Mouse (Mus musculus): ENCODE results near the gene Slc36a2.
A peak's percentile ranks its signal among the peaks of the same experiment; 100 is the strongest.

Slc36a2 gene

DNA sequence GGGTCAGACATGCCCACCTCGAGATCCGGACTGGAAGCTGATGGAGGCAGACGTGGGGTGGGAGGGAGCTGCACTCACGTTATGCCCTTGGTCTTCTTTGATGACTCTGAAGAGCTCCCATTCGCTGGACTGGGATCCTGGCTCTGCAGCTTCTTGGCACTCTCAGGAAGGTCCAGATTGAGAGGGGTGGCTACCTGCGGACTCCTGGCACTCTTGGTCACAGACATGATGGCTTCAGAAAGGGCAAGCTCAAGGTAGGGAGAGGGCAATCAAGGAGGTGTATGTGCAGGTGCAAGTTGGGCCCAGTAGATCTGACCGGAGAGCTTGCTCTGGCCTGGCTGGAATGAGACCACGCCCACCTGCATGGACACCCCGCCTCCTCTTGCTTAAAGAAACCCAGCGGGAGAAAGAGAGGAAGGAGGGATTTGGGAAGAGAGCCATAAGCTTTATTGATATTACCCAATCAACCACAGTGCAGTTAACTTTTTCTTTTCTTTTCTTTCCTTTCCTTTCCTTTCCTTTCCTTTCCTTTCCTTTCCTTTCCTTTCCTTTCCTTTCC, at the start of gene Slc36a2:
TSS of gene Slc36a2 (minus strand) at position 345 of the 559 bp plus-strand sequence.
- peak; percentile 47 for DNase-seq

DNA sequence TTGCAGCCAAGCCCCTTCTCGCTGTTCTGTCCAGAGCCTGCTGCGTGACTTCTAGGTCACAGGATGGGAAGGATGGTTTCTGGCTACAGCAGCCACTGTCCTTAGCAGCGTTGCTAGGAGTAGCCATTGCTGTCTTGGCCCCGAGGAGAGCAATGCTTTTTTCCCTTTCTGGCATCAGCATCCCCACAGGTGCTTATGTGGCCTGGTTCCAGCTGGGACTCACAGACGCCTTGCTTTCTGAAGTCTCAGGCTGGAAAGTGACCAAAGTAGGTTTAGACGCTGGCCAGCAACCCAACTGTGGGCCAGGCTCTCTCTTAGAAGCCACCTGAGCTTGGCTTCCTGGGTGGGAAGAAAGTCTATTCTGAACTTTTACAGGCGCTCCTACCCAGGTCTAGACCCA, 49.4 kb upstream of the Slc36a2 start:
- no peak for DNase-seq

DNA sequence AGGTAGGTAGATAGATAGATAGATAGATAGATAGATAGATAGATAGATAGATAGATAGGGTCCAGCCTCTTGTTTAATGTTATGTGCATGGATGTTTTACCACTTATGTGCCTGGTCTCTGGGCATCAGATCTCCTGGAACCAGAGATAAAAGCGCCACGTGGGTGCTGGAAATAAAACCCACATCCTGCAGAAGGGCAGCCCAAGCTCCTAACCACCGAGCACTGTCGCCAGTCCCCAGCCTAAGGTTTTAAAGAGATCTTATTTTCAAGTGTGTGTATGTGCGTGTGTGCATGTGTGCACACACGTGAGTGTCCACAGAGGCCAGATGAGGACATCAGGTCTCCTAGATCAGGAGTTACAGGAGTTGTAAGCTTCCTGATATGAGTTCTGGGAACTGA, 46.2 kb upstream of the Slc36a2 start:
- DNase-seq, result no peak

DNA sequence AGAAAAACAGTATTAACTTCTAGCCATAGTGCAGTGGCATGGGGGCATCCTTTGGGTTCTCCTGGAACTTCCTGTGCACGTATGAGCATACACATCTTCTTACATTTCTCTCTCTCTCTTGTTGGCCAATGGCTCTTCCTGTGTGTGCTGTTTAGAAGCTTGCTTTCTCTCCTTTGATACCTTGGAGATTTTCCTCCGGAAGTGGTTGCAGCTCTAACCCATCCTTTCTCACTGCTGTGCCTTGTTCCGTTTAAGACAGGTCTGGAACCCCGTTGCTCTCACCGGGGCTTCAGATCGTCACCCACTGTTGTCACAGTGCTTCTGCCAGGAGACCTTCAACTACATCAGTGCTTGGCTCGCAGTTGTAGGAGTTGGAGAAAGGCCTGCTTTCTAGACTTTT, 36.4 kb upstream of the Slc36a2 start:
- DNase-seq, result no peak

DNA sequence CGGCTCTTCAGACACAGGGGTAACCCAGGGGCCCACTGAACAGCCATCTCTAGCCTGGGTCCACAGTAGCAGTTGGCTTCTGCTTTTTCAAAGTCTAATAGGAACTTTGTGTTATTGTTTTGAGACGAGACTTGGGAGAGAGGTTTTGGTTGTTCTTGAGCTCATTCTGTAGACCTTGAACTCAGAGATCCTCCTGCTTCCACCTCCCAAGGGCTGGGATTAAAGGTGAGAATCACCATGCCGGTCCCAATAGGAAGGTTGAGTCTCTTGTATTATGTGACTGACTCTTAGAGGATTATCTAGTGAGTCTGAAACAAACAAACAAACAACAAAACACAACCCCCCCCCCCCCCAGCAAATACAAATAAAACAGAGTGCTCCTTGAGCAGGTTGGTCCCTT, 33.6 kb upstream of the Slc36a2 start:
- DNase-seq, result no peak

DNA sequence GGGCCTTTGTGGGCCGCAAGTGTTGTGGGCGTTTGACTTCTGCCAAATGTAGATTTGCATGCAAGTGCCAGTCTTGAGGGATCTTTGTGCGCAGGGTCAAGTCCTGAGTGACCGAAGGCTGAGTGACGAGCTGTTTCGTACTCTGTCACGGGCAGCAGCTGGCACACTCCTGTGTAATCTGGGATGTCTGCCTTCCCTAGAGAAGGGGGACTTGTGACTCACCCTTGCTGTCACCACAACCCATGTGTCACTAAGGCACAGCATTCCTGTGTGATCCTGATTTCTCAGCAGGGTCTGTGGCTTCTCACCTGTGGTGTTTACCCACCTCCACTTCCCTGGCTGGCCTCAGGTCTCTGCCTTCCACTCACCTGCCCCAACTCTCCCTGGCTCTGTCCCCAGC, 33.0 kb upstream of the Slc36a2 start:
- DNase-seq, result no peak

DNA sequence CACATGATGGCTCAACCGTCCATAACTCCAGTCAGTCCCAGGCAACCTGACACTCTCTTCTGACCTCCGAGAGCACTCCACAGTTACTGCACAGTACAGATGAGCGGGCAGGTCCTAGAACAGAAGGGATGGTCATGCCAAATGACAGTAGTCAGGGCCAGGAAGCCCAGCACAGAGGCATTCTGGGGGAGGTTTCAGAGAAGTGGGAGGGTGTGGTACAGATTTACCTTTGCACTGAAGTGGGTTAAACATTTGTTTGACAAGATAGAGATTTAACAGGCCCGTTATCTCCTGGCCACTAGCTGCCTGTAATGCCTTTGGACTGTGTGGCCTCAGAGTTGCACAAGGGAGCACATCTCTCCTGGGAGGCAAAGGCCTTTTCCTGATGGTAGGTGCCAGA, 32.5 kb upstream of the Slc36a2 start:
- peak; percentile 40 for DNase-seq

DNA sequence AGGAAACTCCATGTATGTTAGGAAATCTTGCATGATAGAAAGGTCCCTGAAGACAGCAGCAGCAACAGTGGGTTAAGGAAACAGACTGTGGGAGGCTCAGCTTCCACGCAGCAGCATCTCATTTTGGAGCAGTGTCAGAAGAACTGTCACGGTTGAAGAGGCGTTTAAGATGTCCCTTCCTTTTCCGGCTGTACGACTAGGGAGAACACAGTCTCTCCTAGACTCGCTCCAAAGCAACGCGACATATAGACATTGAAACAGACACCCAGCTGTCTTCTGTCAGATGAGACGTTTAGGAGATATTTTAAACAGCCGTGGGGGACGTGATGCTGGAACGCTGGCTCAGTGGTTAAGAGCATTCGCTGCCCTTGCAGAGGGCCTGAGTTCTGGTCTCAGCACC, 32.0 kb upstream of the Slc36a2 start:
- no peak for DNase-seq

DNA sequence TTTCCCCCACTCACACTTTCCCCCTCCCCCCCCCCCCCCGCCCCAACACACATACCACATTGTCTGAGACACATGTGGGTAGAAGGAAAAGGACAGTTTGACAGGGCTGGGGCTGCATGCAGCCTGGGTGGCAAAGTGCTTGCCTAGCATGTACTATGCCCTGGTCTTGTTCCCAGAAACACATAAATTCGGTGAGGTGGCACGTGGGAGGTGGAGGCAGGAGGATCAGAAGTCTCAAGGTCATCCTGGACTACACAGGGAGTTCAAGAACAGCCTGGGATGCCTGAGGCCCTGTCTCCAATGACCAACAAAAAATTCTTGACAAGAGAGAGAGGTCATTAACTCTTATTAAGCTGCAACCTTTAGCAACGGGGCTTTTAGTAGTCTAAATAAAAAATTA, 31.2 kb upstream of the Slc36a2 start:
- peak; percentile 52 for DNase-seq

DNA sequence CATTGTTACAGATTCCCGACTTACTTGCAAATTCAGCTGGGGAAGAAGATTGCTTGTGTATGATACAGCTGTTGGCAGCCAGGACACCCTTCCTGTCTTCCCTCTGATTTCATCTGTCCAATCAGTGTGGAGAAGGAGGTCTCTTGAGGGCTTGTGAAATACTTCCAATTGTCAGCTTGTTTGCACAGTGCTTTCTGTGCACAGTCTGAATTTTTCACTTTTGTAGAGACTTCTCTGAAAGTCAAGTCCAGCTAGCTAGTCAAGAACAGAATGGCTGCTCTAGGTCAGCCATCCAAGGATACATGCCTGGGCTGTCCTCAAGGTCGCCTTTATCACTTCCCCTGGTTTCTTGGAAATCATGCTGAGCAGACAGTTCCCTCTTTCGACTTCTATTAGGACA, 30.1 kb upstream of the Slc36a2 start:
- no peak for DNase-seq

DNA sequence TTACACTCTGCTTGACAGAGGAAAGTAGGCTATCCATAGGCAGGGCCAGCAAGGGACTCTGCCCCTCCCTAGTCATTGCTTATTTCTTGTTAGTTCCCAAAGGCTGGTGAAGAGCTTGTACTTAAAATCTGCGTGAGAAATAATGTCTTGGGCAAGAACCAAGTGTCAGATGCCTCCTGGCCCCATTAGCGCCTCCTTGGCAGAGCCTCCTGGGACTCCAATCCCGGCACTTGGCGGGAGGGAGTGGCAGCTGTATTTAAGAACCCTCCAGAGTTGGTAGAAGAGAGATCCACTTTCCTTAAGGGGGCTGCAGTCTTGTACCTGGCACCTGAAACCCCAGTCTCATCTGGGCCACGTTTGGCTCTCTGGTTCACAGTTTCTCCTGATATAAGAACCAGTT, 29.3 kb upstream of the Slc36a2 start:
- DNase-seq, result no peak

DNA sequence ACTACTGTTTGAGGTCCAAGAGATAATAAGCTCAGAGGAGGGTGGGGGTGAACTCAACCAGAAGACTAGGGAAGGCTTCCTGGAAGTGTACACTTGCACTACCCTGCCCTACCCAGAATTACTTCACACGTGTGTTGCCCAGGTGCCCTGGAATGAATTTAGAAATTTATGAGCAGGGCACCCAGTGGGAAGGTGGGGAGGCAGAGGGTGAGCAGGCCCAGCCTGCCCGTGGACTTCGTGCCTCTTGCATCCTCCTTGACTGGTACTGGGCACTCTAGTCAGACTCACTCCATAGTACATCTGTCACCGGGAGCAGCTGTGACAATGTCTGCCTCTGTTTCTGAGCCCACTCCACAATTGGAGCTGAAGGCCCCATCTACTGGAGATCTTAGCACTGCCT, 28.6 kb upstream of the Slc36a2 start:
- DNase-seq, result no peak

DNA sequence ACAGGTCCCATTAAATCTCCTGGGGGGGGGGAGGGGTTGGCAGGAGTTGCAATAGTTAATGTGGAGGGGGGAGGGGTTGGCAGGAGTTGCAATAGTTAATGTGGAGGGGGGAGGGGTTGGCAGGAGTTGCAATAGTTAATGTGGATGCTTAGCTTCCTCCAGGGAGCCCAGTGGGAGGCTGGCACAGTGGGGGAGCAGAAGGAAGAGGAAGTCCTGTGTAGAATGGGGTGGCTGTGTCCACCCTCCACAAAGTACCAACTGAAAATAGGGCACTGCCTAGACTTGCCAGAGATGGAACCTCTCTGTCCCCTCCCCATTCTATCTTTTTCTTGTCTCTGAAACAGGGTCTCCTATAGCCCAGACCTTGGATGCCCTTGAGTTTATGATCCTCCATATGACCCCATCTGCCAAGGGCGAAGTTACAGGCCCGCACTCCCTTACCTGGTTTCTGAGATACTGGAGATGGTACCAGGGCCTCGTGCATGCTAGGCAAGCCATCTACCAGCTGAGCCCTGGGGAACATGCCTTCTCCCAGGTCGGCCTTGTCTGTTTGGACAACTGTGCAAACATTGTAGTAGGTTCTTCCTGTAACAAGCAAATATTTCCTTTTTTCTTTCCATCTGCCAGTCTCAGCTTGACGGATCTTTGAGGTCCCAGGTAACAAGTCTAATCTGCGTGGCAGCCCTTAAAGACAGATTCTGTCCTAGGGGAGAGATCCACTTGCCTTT, 24.9 kb upstream of the Slc36a2 start:
- no peak for DNase-seq

DNA sequence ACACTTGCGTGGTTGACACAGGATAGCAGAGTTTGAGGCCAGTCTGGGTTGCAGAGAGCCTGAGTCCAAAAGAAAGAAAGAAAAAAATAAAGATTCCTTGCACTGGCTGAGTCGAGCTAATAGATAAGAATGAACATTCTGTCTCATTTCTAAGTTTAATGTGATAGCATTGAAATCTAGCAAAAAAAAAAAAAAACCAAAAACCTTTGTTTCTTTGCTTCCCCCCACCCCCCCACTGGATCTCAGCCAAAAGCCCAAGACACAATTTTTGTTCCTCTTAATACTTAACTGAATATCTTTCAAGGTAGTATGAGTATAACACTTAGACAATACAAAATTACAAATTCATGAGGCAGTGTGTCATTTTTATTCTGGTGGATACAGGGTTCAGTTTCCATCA, 24.2 kb upstream of the Slc36a2 start:
- no peak for DNase-seq

DNA sequence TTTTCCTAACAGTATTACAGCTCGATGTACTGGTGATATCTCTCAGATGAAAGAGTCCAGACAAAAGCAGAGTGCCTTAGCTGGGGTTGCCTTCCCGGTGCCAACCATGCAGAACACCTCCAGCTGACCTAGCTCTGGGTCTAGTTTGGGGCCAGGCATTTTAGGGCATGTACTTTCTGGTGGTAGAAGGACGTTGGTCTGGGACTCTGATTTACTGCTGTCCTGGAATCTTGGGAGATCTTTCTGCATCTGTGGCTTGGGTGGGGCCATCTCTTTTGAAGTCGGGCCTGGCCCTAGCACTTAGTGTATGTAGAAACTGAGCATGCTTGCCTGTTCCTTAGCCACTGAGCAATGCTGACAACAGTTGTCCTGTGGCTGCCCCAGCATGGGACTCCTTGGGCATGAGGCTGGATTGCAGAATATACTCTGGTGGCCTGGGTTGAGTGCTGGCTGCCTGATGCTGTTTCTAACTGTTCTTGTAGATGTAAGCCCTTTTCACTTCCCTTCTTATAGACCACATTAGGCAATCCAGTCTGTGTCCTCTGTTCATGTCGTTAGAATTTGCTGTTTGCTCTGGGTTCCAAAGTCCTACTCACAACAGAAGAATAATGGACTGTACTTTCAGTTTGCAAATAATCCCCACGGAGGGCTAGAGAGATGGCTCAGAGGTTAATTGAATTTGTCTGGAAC, 23.3 kb upstream of the Slc36a2 start:
- DNase-seq, result no peak

DNA sequence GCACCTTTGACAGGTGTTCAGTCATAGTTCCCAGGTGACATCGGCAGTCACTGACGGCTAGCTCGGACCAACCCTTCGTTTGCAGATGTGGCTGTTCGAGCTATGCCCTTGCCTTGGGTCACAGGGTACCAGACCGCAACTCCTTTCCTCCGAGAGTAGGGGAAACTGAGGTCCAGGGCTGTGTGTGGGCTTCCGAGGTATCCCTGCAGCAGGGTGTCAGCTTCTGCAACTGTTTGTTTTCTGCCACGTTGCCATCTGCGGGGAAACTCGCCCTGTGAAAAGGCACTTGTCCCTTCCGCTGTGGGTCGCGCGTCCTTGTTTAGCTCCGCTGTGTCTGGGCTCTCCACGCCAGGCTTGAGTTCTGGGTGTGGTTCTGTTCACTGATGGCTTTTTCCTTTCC, 19.7 kb upstream of the Slc36a2 start:
- peak; percentile 53 for DNase-seq

DNA sequence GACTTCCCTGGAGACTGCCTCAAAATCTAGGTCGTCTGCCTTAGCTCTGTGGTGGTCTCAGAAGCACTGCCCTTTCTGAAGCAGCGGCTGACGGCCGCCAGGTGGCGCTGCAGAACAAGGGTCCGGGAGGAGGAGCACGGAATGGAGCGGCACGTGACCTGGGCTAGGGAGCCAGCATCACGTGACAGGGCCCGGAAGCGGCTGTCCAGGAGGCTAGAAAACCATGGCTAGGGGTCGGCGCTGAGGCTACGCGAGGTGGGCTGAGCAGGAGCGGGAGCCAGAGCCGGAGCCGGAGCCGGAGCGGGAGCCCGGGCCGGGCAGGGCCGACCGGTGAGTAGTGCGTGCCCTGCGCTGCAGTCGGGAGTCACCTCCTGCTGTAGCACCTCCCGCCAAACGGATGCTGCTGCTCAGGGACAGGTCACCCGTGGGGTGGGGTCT, 19.3 kb upstream of the Slc36a2 start, which contains the start of gene Slc36a1:
TSS of gene Slc36a1 (plus strand) at position 192 of the 438 bp plus-strand sequence.
- peak; percentile 99 for DNase-seq

DNA sequence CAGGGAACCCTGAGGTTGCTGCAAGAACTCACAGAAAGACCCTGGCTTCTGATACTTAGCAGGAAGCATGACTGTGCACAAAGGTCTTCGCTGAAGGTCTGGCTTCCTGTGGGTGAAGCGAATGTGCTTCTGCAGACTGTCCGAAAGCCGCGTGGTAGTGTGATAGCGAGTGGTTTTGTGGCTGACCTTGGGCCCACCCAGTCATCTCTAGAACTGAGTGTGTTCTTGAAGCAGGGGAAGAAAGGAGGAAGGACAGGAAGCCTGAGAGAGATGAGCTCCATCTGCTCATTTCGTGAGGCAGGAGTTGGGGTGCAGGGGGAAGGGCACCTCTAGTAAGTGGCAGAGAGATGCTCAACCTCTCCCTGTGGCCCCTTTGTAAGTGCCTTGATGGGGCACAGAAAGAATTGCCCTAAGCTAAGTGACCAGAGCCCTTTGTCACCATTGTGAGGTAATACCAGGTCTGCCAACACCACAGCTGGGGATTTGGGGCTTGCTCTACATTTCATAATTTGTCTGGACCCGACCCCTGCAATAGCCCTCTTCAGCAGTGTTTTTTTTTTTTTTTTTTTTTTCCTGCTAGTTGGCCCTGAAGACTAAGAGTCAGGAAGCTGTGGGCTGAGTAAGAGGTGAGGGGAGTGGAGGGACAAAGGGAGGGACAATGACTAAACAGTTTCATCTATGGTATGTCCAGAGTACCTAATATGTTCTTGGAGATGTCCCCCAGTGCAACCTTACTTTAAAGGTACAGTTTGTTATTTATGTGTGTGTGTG, 13.0 kb upstream of the Slc36a2 start:
- DNase-seq, result no peak

DNA sequence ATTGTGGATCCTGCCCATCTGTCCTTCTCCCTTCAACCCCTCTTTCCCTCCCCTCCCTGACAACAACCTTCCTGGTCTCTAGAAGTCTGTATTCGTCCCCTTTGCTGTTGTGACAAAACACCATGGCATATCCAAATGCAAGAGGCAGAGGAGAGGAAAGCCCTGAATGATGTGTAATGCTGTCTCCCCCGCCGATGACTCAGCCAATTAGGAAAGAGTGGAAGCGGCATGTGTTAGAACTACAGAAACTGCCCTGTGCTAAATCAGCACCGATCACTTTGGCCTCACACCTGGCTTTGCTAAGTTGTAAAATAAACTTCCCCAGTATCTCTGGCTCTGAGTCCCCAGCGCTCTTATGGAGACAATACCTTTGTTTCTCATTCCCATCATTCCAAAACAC, 12.2 kb upstream of the Slc36a2 start:
- no peak for DNase-seq

DNA sequence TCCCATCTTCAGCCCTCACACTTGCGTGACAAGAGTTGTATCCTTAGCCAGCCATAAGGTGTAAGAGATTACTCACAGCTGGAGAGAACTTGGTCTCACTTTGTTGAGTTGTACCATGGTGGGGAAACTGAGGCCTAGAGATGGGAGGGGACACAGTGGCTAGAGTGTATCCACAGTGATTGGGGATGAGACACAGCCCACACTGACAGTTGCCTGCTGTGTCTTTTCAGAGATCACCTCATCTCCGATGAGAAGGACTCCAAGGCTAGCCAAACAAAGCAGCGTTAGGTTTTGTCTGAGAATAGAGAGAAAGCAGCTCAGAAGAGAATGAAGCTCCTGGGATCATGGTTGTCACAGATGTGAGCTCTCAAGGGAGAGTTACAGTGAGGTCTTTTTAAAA, 5.3 kb upstream of the Slc36a2 start:
- no peak for DNase-seq

DNA sequence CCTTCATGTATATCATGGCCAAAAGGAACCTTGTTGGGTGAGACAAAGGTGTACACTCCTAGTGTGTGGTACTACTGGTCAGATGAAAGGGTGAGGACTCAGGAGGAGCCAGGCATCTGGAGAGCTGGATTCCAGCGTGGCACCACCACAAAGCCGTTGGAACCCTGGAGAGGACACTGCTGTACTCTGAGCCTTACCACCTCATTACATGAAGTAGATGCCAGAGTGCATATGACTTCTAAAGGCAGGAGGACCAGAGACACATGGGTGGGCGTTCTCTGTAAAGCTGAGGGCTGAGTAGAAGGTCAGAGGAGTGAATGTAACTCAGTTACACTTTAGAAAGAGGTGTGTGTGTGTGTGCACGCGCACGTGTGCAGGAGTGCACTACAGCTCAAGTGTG, 2.9 kb upstream of the Slc36a2 start:
- no peak for DNase-seq

DNA sequence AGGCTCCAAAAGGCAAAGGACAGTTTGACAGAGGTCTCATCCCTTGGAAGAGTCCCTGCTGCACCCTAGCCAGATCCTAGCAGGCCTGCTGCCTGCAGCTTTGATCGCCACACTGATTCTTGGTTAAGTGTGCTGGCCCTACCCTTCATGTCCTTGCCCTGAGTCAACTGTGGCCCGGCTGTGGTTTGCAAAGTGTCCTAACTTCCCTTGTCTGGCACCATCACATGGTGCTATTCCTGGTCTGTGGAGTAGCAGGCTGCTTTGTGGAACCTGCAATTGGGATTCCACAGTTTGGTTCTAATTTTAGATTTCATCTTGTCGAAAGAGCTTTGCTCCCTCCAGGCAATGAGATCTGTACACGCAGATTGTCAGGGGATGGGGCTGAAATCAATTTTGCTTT, 2.4 kb upstream of the Slc36a2 start:
- no peak for DNase-seq

DNA sequence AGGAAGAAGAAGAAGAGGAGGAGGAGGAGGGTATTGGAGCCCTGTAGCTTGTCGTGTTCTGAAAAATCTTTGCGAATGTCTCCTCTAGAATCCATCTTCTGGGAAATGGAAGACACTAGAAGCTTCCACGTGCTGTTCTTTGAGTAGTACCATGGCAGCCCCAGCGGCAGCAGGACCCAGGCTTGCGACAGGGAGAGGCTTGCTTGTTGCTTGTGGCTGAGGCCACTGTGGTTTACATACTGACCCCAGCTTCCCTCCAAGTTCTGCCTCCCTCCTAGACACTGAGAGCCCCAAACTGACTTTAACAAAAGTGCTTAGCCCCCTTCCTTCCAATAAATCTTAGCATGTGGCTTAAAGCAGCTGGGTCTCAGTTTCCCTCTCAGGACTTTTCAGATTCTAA, 631 bp downstream of the Slc36a2 start:
- DNase-seq, result no peak

DNA sequence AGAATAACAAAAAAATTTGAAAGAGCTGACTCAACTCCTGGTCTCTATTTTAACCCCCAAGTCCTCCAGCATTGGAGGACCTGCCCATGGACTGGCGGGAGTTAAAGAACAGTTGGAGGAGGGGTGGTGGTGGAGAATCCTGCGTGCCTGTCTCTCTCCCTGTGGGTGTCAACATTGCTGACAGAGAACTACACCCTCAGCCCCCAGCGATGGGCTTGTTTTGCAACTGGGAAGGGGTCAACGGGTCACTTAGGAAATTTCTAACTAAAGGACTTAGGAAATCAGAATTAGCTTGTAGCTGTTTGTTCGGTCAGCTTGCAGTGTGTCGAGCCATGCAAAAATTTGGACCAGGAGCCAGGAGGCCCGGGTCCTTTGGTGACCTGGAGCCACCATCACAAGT, 1.8 kb downstream of the Slc36a2 start:
- DNase-seq, result no peak

Data from kidney, postnatal 10 days (tissue).